Mouse (Mus musculus) forebrain, embryonic 16.5 days (tissue): ENCODE measurements around the gene Ank3. TPM values are rescaled to one million over a fixed set of nuclear protein-coding genes. Genes with fewer than 3 reads are reported as not detected.

ENCODE experiments used
- ATAC-seq: fragments of 200-750 bp; cut with Nextera tagmentation; 2 replicates; pipeline ENCODE4 v1.8.0; 2017; ENCODE audit warnings: mild to moderate bottlenecking, moderate library complexity
- H3K27ac ChIP-seq: fragments of 300-500 bp; sonication (generic); 2 replicates; pipeline ENCODE4 v1.5.1; 2014; ENCODE audit warnings: low read length, control low read depth
- H3K27me3 ChIP-seq: fragments of 300-500 bp; sonication (generic); replicated peaks from 2 replicates; pipeline ENCODE4 v1.6.1; 2014; ENCODE audit warnings: low read length; ENCODE audit not compliant: control insufficient read depth, insufficient read depth
- H3K36me3 ChIP-seq: fragments of 300-500 bp; sonication (generic); 2 replicates; pipeline ENCODE4 v1.6.1; 2014; ENCODE audit not compliant: control insufficient read depth, insufficient read depth
- H3K4me1 ChIP-seq: fragments of 300-500 bp; sonication (generic); replicated peaks from 2 replicates; pipeline ENCODE4 v1.6.1; 2014; ENCODE audit warnings: low read length; ENCODE audit not compliant: control insufficient read depth, insufficient read depth
- H3K4me2 ChIP-seq: fragments of 300-500 bp; sonication (generic); 2 replicates; pipeline ENCODE4 v1.6.1; 2014; ENCODE audit warnings: mild to moderate bottlenecking, low read length, control low read depth
- H3K4me3 ChIP-seq: fragments of 300-500 bp; sonication (generic); replicated peaks from 2 replicates; pipeline ENCODE4 v1.5.1; 2014; ENCODE audit warnings: mild to moderate bottlenecking, low read length, control low read depth
- H3K9ac ChIP-seq: fragments of 300-500 bp; sonication (generic); replicated peaks from 2 replicates; pipeline ENCODE4 v1.6.1; 2014; ENCODE audit warnings: low read depth, low read length, control low read depth
- H3K9me3 ChIP-seq: fragments of 300-500 bp; sonication (generic); 2 replicates; pipeline ENCODE4 v1.6.1; 2016; ENCODE audit warnings: low read length; ENCODE audit not compliant: control insufficient read depth
- WGBS: fragments of 180-500 bp; shearing (Covaris S2); extraction: QIAGEN DNeasy Blood & Tissue Kit; methylation state at CpG from one replicate; pipeline ENCODE4 v1.1.7; 2014; 5-methylcytosine and 5-hydroxymethylcytosine counted together
- polyA plus RNA-seq: library from polyadenylated mRNA; unstranded; fragments of >200 nt; fragmentation: Nextera tagmentation; extraction: Ambion mirVana; gene quantifications from 2 replicates; pipeline ENCODE4 v1.2.1, GENCODE M21; 2015

The Ank3 gene
- polyA plus RNA-seq, 1 experiment from 2014 or later: 102 TPM

DNA sequence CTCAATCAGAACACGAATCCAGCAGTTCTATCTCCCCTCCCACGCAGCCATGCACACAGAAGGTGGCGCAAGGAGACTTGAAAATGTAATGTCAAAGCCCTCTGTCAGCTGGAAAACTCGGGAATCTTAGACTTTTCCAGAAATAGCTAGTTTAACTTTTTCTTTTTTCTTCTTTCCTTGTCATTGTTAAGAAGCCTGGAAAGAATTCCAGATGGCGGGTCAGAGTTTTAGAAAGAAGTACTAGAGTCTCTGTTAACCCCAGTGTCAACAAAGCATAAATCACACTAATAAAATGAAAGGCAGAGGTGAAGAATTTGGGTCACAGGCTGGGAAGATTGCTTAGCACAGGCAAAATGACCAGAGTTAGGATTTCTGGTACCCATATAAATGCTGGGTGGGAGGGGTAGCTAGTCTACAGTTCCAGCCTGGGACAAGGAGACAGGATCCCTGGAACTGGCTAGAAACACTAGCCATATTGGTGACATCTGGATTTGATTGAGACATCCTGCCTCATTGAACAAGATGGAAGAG is 340.2 kb downstream of the Ank3 start:
- Histone ChIP-seq H3K27me3 (no peaks in the 10 kb centered on the region), H3K4me3 (no peak overlapping the region), H3K9me3 (no peaks in the 10 kb centered on the region), H3K36me3 (no peaks in the 10 kb centered on the region), H3K9ac (no peak overlapping the region), H3K27ac (no peak overlapping the region), H3K4me2 (no peak overlapping the region), H3K4me1 (peaks cover 9% of the 10 kb centered on the region; the same call in 1 of the 2 replicates)
- ATAC-seq: no peak
- WGBS: 74% methylated on average over 5 of the region's 5 CpGs

DNA sequence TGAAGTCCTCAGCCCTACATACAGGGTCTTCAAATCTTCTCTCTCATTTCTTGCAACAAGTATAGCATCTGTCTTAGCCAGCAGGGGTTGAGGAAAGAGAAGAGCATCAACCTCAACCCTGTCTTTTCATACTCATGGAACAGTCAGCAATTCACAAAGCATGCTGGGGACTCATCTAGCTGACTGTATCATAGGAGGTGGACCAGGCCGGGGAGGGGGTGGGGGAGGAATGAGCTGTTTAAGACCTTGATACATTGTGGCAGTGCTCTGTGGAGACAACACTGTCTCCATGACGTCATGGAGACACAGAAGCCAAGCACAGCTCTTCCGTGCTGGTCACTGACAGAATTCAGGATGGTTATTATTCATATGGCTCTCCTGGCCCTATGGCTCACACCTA is 344.0 kb downstream of the Ank3 start:
- ATAC-seq: no peak
- Histone ChIP-seq H3K27ac (no peak overlapping the region), H3K36me3 (no peaks in the 10 kb centered on the region), H3K4me3 (no peak overlapping the region), H3K27me3 (no peaks in the 10 kb centered on the region), H3K9me3 (no peaks in the 10 kb centered on the region), H3K4me2 (no peak overlapping the region), H3K9ac (no peak overlapping the region), H3K4me1 (peaks cover 35% of the 10 kb centered on the region)
- 81% methylated on average over 3 of the region's 3 CpGs for WGBS

DNA sequence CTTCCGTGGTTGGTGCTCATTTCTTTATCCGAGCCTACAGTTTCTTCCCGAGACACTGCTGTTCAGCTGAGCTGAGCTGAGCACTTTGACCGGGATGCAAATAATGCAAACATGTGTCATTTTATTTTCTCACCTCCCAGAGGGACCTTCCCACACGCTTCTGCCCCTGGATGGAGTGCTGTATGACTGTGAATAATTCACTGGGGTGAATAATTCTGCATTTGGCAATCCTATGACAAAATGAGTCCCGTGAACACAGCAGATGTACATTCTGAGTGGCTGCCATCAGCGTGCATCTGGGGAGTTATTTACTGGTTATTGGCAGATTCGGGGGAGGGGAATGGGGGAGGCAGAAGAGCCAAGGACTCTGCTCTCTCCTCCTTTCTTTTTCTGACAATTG is 345.6 kb downstream of the Ank3 start:
- no peak overlapping the region for H3K4me3 ChIP-seq
- H3K9me3 ChIP-seq: no peaks in the 10 kb centered on the region
- H3K27ac ChIP-seq: peak overlapping the region; percentile 88
- peak overlapping the region; percentile 12; the same call in 1 of the 2 replicates for H3K4me2 ChIP-seq
- H3K9ac ChIP-seq: no peak overlapping the region
- peaks cover 35% of the 10 kb centered on the region for H3K4me1 ChIP-seq
- 28% methylated on average over 8 of the region's 8 CpGs for WGBS
- ATAC-seq: peak; percentile 88
- no peaks in the 10 kb centered on the region for H3K36me3 ChIP-seq
- H3K27me3 ChIP-seq: no peaks in the 10 kb centered on the region

DNA sequence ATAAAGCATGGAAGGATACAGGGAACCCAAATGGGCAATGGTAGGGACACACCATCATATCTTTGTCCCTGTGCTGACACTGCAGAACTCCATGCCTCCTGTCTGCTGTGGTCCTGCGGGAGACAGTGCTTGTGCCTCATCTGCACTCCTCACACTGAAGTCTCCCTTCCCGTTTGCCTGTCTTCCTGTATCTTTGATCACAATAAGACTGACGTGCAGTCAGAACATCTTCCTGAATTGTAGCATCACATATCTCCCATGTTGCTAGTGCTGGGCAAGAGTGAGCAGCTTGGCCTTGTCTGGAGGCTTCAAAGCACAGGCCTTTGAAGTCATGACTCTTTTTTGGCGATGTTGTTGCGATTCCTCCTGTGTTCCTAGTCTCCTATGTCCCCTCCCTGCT is 346.3 kb downstream of the Ank3 start:
- Histone ChIP-seq H3K4me2 (no peak overlapping the region), H3K4me3 (no peak overlapping the region), H3K27me3 (no peaks in the 10 kb centered on the region), H3K9ac (no peak overlapping the region), H3K36me3 (no peaks in the 10 kb centered on the region), H3K27ac (peak overlapping the region; percentile 88), H3K9me3 (no peaks in the 10 kb centered on the region), H3K4me1 (peaks cover 35% of the 10 kb centered on the region)
- WGBS: 72% methylated on average over 5 of the region's 5 CpGs
- no peak for ATAC-seq

DNA sequence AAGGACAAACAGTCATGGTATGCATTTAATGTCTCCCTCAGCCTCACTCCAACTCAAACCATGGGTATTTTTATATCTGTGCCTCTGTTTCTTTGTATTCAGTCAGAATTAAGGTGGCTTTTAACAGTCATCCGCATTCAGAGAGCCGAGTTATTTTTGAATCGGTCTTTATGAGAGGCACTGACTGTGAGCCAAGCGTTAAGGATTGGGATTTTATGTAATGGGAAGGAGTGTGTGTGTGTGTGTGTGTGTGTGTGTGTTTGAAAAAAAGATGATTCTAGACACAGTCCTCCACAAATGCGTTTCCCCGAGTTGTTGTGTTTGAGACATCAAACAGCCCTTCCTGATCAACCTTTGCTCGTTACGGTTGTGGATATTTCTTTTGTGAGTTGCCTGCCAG is 347.7 kb downstream of the Ank3 start:
- H3K27ac ChIP-seq: peak overlapping the region; percentile 34
- 51% methylated on average over 8 of the region's 8 CpGs for WGBS

DNA sequence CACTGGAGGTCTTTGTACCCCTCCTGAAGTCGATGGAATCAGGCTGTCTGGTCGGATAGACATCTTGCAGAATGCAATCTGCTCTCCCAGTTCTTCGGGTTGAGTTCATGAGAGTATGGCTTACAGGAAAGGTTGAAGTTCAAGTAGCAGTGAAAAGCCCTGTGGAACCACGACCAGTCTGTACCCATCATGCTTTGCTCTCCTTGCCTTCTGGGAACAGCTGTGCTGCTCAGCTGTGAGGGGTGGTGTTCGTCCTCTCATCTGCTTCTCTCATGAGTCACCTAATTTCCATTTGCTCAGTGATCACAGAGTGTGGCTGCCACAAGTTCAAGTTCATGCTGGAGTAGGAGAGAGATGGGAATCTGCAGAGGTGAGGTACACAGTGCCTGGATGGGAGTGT is 348.2 kb downstream of the Ank3 start:
- H3K4me2 ChIP-seq: no peak overlapping the region
- H3K9ac ChIP-seq: no peak overlapping the region
- no peaks in the 10 kb centered on the region for H3K27me3 ChIP-seq
- H3K4me3 ChIP-seq: no peak overlapping the region
- H3K27ac ChIP-seq: peak overlapping the region; percentile 34
- 41% methylated on average over 5 of the region's 5 CpGs for WGBS
- no peaks in the 10 kb centered on the region for H3K36me3 ChIP-seq
- no peaks in the 10 kb centered on the region for H3K9me3 ChIP-seq
- ATAC-seq: no peak
- peaks cover 38% of the 10 kb centered on the region for H3K4me1 ChIP-seq

More for the DNA sequence above, 347.7 kb downstream of the Ank3 start:
- H3K4me3 ChIP-seq: no peak overlapping the region
- no peaks in the 10 kb centered on the region for H3K36me3 ChIP-seq
- H3K4me2 ChIP-seq: no peak overlapping the region
- H3K4me1 ChIP-seq: peaks cover 35% of the 10 kb centered on the region
- H3K9ac ChIP-seq: no peak overlapping the region
- no peaks in the 10 kb centered on the region for H3K27me3 ChIP-seq
- H3K9me3 ChIP-seq: no peaks in the 10 kb centered on the region
- no peak for ATAC-seq

DNA sequence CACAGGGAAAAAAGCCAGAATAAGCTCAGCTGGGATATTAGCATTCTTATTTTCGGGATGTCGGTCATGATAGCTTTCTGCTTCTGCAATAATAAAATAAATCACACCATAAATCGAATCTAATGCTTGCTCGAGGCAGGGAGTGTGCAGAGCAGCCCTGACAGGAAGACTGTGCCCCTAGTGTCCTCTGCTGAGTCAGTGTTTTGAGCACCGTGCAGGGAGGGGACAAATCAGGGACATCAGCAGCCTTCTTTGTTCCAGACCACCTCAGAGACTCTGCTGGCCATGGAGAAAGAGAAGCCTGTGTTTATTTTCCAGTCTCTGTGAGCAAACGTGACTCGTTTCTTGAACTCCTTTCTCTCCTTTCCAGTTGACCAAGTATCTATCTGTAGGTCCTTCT is 352.8 kb downstream of the Ank3 start:
- no peak overlapping the region for H3K27ac ChIP-seq
- ATAC-seq: no peak
- H3K4me1 ChIP-seq: peaks cover 10% of the 10 kb centered on the region; the same call in 1 of the 2 replicates
- 49% methylated on average over 7 of the region's 7 CpGs for WGBS
- no peaks in the 10 kb centered on the region for H3K9me3 ChIP-seq
- H3K36me3 ChIP-seq: no peaks in the 10 kb centered on the region
- H3K4me2 ChIP-seq: no peak overlapping the region
- no peak overlapping the region for H3K9ac ChIP-seq
- no peak overlapping the region for H3K4me3 ChIP-seq
- H3K27me3 ChIP-seq: no peaks in the 10 kb centered on the region

DNA sequence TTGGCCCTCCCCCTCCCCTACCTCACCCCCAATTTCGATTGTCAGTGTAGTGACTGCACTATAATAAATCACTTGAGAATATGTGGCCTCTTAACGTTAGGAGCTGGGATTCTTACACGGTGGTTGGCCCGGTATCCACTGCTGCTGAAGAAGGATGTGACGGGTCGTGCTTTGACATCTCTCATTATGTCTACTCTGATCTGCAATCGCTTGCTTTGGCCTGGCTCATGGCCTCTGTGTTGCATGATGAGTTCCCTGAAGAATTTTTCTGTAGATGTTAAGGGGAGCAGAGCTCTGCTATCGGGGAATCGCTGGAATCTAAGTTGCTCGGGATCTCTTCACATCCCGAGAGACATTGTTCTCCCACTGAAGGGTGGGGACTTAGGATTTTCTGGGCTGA is 354.9 kb downstream of the Ank3 start:
- H3K9ac ChIP-seq: no peak overlapping the region
- ATAC-seq: no peak
- H3K9me3 ChIP-seq: no peaks in the 10 kb centered on the region
- H3K4me1 ChIP-seq: peaks cover 11% of the 10 kb centered on the region
- no peak overlapping the region for H3K4me3 ChIP-seq
- H3K27me3 ChIP-seq: no peaks in the 10 kb centered on the region
- WGBS: 79% methylated on average over 11 of the region's 11 CpGs
- no peak overlapping the region for H3K27ac ChIP-seq
- no peaks in the 10 kb centered on the region for H3K36me3 ChIP-seq
- H3K4me2 ChIP-seq: no peak overlapping the region

DNA sequence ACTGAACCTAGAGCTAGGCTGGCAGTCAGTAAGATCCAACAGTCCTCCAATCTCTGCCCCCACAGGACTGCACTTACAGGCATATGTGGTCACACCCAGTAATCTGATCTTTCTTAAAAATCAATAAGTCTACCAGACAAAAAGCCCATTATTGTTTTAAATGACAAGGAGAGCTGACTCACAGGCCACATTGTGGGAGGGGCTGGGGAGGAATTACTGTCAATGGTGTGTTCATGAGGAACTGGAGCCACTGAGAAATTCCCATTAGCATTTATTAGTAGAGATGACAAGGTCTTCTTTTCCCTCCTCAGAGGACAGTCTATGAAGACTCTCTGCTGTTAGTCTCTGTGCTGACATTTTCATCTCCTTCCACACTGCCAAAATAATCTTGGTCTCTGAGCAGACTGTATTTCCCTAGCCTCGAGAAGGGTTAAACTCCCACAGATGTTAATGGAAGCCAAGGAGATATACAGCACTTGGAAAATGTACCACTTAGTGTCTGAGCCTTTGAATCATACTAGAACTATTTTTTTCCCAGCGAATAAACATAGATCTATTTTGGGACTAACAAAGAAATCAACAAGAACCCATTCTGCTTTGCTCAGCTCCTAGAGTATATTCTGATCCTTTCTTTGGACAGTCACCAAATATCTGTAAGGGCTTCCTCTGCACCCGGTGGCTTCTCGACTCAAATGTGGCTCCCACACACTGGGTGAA is 358.5 kb downstream of the Ank3 start:
- no peaks in the 10 kb centered on the region for H3K36me3 ChIP-seq
- H3K4me1 ChIP-seq: peaks cover 7% of the 10 kb centered on the region
- no peak overlapping the region for H3K4me2 ChIP-seq
- H3K9me3 ChIP-seq: no peaks in the 10 kb centered on the region
- no peak overlapping the region for H3K9ac ChIP-seq
- ATAC-seq: no peak
- no peaks in the 10 kb centered on the region for H3K27me3 ChIP-seq
- peak overlapping the region; percentile 45; the same call in 1 of the 2 replicates for H3K27ac ChIP-seq
- 66% methylated on average over 4 of the region's 4 CpGs for WGBS
- no peak overlapping the region for H3K4me3 ChIP-seq
